Mouse (Mus musculus) spleen, adult 2 months (tissue): ENCODE data around the gene Trim26.
"Not testable (repeated sequence)": the region's sequence is repeated elsewhere in the genome, so short reads cannot be mapped to it uniquely, and the experiment has no call there.

ENCODE experiments used
- CTCF ChIP-seq: fragments of 200-500 bp; IDR thresholded peaks from 2 replicates; pipeline ENCODE4 v1.5.1; 2011; ENCODE audit warnings: mild to moderate bottlenecking, inconsistent platforms; ENCODE audit not compliant: insufficient read depth, insufficient read length, insufficient replicate concordance; ENCODE audit errors: extremely low read depth
- POLR2A ChIP-seq: fragments of 200-500 bp; IDR thresholded peaks from 2 replicates; pipeline ENCODE4 v1.6.1; 2011; ENCODE audit warnings: low read depth, low read length, inconsistent platforms

GRCm38 (mm10) chr17:36891496-36891895 lies 54.6 kb downstream of the Trim26 start:
- TF ChIP-seq CTCF, POLR2A: not testable (repeated sequence)
